Mouse (Mus musculus) activated CD4-positive, CD25-positive, alpha-beta regulatory T cell, adult 4 months (primary cell): ENCODE data around the gene Mroh3. TPM values are rescaled to one million over a fixed set of nuclear protein-coding genes. Genes with fewer than 3 reads are reported as not detected.

ENCODE experiments used
- ATAC-seq: one replicate; pipeline ENCODE4 v1.8.0; 2017
- polyA plus RNA-seq, 2 experiments: library from polyadenylated mRNA; unstranded; fragments of 100-300 nt; shearing (Covaris generic); gene quantifications; one replicate each; pipeline ENCODE4 v1.2.1; 2017

Mroh3 gene
- polyA plus RNA-seq: not detected

- no peak for ATAC-seq
Measured at GRCm38 (mm10) chr1:136212803-136213202, at the start of gene Mroh3. TSS of gene Mroh3 (minus strand) at chr1:136212828.

GRCm38 (mm10) chr1:136260635-136261238 is 48.1 kb upstream of the Mroh3 start, which contains the start of gene Gpr25:
TSS of gene Gpr25 (minus strand) at chr1:136260873.
- no peak for ATAC-seq

- ATAC-seq: no peak
Measured at GRCm38 (mm10) chr1:136259893-136260634, 47.4 kb upstream of the Mroh3 start.

GRCm38 (mm10) chr1:136259543-136259892 is 46.9 kb upstream of the Mroh3 start:
- no peak for ATAC-seq

- ATAC-seq: no peak
Measured at GRCm38 (mm10) chr1:136258495-136258894, 45.9 kb upstream of the Mroh3 start.

GRCm38 (mm10) chr1:136255657-136256056 is 43.0 kb upstream of the Mroh3 start:
- no peak for ATAC-seq

- peak; percentile 64 for ATAC-seq
Measured at GRCm38 (mm10) chr1:136255174-136255573, 42.5 kb upstream of the Mroh3 start.

GRCm38 (mm10) chr1:136254503-136255065 is 42.0 kb upstream of the Mroh3 start:
- ATAC-seq: peak; percentile 24

GRCm38 (mm10) chr1:136253472-136253871 is 40.8 kb upstream of the Mroh3 start:
- no peak for ATAC-seq

- ATAC-seq: no peak
Measured at GRCm38 (mm10) chr1:136249662-136250061, 37.0 kb upstream of the Mroh3 start.

- ATAC-seq: peak; percentile 52
Measured at GRCm38 (mm10) chr1:136247393-136247792, 34.8 kb upstream of the Mroh3 start.

GRCm38 (mm10) chr1:136244469-136244868 is 31.8 kb upstream of the Mroh3 start:
- no peak for ATAC-seq

- no peak for ATAC-seq
Measured at GRCm38 (mm10) chr1:136241801-136242200, 29.2 kb upstream of the Mroh3 start.

GRCm38 (mm10) chr1:136238495-136238894 is 25.9 kb upstream of the Mroh3 start:
- ATAC-seq: no peak

GRCm38 (mm10) chr1:136234595-136235092 is 22.0 kb upstream of the Mroh3 start:
- no peak for ATAC-seq

GRCm38 (mm10) chr1:136233892-136234594 is 21.4 kb upstream of the Mroh3 start, which contains the start of gene Inava:
TSS of gene Inava (minus strand) at chr1:136234264.
- peak; percentile 61 for ATAC-seq

- ATAC-seq: no peak
Measured at GRCm38 (mm10) chr1:136232986-136233790, 20.6 kb upstream of the Mroh3 start.

GRCm38 (mm10) chr1:136232285-136232926 is 19.8 kb upstream of the Mroh3 start:
- ATAC-seq: no peak

- ATAC-seq: no peak
Measured at GRCm38 (mm10) chr1:136231596-136231995, 19.0 kb upstream of the Mroh3 start.

GRCm38 (mm10) chr1:136230201-136230600 is 17.6 kb upstream of the Mroh3 start:
- no peak for ATAC-seq

- ATAC-seq: no peak
Measured at GRCm38 (mm10) chr1:136229040-136229373, 16.4 kb upstream of the Mroh3 start.
